Mouse (Mus musculus) right cerebral cortex, adult 18-20 months (tissue): ENCODE measurements at regions not wholly inside any gene's neighbourhood (a gene's known extent, or its start where the extent isn't known, plus 50 kb on each side); places are given as distances from the start of the nearest gene placed in this dataset.

Experiments
- DNase-seq: peaks from one replicate; pipeline ENCODE4 v3.0.0; 2022; ENCODE audit warnings: mixed read lengths

- no peak for DNase-seq
These were observed 245.6 kb downstream of the Rplp1 start for GRCm38 (mm10) chr9:61668723-61669122.

DNA sequence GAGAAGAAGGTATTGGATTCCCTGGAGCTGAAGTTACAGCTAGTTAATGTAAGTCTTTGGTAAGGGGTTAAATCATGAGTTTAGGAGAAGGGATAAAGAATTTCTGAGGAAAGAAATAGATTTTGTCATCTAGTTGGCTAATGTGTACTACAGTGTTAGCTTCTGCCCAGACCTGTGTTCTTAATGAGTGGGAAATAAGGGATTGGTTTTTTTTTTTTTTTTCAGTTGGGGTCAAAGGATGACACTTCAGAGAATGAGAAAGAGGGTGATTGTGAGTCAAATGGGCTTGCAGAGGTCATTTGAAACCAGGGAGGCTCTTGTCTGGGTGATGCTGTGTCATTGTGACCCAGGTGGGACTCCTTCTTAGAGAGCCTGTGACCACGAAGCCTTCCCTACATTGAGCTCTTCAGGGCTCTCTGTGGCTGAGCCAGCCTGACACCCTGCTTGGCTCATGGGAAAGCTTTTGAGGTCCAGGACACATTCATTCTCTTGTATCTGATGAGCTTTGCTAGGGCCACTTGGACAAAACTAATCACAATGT is 246.1 kb downstream of the Rplp1 start:
- no peak for DNase-seq

DNA sequence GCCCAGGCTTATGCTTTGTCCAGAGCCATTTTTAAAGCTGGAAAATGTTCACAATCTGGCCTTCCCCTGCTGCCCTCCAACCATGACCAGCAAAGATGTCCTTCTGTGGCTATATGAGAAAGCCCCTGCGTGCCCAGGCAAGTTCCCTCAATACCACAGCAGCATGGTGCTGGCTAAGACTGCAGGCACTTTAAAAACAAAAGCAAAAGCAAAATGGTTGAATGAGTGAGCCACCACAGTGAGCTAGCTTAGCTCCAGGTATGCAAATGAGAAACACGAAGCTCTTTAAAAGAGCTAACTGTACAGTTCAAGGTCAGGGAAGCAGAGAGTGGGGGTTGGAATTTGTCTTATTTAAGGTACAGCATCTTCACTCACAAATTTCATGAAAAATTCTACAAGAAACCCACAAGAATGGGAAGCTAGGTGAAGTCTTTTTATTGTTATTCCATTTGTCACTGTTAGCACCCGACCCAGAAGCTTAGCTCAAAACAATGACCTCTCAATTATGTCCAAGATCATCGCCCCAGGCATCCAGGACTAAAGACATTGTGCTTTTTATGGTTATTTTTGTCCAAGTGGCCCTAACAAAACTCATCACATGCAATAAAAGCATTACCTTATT is 246.8 kb downstream of the Rplp1 start:
- DNase-seq, result no peak

DNA sequence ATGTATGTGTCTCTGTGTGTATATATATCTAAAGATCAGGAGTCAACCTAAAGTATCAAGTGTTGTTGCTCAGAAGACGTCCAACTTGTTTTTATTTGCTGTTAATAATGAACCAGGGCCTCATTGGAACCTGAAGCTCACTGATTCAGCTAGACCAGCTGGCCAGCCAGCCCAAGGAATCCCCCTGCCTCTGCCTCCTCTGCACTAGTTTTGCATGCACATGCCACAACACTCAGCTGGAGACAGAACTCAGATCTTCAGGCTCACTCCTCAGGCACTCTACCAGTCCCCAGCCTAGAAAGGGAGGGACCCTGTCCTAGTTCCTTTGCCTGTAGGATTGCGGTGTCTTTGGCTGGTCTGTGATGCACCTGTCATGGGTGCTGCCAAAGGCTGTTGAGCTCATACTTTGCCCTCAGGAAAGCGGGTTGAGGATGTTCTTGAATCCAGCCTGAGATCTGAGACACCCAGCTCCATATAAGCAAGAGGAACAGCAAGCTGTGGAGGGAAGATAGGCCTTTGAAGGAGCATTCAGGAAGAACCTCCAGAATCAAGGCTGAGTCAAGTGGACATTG is 247.5 kb downstream of the Rplp1 start:
- DNase-seq, result no peak

DNA sequence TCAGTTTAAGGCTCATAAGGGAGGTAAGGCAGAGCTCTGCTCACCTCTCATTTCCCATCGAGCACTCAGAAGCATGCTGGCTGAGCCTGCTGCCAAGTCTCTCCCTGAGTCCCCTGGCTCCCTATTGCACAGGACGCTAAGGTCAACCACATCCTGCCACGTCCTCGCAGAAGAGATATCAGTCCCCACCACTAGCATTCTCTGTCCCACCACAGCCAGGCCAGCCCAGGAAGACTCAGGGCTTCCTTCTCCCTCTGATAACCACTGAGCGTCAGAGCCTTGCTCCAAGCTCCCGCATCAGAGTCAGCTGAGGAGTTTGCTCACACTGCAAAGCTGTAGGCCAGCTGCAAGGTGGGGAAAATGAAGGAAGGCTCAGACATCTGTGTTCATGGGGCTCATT is 248.2 kb downstream of the Rplp1 start:
- DNase-seq, result no peak

DNA sequence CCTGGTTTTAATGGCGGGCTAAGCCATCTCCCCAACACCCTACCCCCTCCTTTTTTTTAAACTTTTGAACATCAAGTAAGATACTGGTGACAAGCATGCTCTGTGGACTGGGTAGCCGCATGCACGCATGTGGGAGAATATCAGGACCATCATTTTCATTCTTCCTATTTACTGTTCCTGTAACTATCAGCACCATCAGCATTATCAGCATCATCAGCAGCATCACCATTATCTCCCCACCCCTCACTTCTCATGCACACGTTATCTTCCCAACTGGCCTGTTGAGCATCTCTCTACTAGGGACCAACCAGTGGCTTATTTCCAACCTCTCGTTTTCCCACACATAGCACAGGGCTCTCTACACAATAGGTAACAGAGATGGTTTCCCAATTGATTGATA is 249.1 kb downstream of the Rplp1 start:
- no peak for DNase-seq

GRCm38 (mm10) chr9:61664000-61664622 is 250.2 kb downstream of the Rplp1 start:
- no peak for DNase-seq

- DNase-seq, result no peak
These were observed 252.0 kb downstream of the Rplp1 start for GRCm38 (mm10) chr9:61662055-61663028.

DNA sequence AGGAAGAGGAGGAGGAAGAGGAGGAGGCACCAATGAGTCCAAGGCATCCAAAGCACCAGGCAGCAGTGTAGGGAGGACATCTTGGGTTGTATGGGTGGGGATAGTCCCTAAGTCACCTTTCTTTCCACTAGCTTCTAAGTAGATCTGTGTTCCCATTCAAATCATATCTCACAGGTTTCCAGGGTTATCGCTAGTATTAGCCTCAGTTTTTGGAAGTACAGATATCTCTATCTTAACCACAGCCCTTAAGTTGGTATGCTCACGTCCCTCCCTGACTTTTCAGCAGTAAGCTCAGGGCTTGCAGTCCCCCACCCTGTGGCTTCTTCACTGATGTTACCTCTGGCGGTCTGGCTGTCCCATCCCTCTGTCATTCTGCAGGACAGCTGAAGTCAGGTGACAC is 254.2 kb downstream of the Rplp1 start:
- DNase-seq, result no peak

GRCm38 (mm10) chr9:61657996-61658395 is 256.3 kb downstream of the Rplp1 start:
- no peak for DNase-seq

DNA sequence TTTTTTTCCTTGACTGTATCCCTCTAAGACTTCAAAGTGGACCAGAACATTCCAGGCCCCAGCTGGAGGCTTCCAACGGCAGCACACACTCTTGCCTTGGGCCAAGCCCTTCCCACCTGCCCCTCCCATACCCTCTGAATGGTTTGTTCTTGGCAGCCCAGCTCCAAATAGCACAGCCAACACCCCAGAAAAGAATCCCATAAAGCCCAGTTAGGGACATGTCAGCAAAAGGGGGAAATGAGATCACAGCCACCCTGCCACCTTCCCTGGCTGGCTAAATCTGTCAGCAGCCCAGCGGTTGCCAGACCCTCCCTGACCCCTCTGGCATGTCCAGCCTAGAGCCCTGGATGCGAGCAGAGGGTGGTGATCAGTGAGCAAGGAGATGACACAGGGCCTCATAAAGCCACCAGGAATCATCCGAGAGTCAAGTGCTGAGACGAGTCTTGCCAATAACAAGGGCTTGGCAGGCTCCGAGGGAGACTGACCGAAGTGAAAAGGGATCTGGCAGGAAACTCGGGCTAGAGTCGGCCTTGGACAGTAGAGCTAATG is 258.8 kb downstream of the Rplp1 start:
- DNase-seq, result no peak

GRCm38 (mm10) chr9:61645661-61646425 is 268.5 kb downstream of the Rplp1 start:
- DNase-seq, result no peak

DNA sequence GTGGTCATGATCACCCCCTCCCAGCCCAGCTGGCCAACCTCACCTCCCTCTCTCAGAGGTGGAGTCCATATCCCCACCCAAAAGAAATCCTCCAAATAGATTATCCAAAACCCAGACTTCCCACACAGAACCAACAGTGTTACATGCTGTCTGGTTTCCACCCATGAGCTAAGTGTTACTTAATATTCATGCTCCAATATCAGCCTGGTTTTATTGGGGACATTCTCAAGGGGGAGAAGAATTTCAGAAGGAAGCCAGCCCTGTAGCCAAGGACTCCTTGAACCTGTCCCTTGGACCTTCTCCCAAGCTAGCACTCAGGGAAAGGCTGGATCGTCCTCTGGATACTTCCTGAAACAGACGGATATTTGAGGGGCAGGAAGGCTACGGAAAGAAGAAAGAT is 268.6 kb downstream of the Tle3 start:
- DNase-seq, result no peak

DNA sequence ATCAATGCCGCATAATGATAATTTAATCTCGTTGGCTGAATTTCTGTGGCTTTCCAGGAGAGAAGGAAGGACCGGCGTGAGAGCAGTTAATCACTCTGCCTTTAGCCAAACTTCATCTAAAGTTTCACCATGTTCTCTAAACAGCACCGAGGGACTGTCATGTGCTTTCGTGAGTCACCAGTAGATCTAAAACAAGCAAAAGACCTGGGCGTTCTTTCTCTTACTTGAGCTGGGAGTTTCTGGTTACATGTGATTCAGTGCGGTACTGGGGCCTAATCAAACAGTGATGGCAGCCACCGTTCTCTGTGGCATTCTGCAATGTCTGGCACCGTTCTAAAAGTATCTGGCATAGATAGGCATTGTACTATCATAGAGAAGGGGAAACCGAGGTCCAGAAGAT is 266.7 kb downstream of the Tle3 start:
- DNase-seq, result no peak

- DNase-seq, result no peak
These were observed 261.8 kb downstream of the Tle3 start for GRCm38 (mm10) chr9:61633936-61634335.

- DNase-seq, result no peak
These were observed 260.4 kb downstream of the Tle3 start for GRCm38 (mm10) chr9:61632602-61633001.

DNA sequence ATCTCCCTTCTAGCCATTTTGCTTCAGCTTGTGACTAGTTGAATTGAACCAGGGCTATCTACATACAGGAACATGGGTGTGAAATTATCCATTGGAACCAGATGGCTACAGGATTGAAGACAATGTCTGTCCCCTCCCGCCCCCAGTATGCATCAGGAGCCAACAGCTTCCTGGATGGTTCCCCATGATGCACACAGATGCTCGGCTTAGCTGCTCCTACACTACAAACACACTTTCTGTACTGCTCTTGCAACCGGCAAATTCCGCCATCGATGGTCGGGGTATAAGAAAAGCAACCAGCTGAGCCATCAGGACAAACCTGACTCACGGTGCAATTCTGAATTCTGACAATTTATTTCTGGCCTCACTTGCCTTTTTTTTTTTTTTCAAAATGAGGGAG is 258.9 kb downstream of the Tle3 start:
- DNase-seq, result peak; percentile 40

DNA sequence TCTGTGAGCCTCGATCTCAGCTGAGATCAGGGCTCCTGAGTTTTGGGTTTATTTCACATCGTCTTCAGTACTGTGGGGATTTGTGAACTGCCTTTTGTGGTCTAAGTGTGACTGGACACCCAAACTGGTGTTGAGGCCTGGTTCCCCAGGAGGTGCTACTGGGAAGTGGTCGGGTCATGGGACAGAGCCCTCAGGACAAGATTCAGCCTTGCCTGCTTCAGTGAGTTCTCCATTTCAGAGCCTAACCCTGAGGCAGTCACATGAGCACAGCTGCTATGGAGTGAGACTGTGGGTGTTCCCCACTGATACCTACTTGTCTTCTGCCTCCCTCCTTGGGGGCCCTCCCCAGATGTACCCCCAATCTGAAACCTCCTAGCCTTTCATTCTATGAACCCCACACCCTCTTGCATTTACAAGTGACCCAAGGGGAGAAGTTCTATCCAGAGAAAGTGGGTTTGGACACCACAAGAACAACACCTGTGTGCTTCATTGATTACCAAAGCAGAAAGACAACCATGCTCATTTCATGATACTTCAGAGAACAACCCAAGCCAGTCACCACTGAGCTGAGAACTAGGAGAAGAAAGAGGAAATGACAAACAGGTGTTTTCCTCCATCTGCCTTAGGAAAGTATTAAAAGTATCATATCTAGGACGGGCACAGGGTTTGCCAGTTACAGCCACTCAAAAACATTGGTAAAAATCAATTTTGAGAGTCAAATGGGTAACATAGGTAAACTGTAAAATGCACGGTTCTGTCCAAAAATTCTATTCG is 255.8 kb downstream of the Tle3 start:
- DNase-seq, result no peak

GRCm38 (mm10) chr9:61622933-61623332 is 250.8 kb downstream of the Tle3 start:
- DNase-seq, result no peak

DNA sequence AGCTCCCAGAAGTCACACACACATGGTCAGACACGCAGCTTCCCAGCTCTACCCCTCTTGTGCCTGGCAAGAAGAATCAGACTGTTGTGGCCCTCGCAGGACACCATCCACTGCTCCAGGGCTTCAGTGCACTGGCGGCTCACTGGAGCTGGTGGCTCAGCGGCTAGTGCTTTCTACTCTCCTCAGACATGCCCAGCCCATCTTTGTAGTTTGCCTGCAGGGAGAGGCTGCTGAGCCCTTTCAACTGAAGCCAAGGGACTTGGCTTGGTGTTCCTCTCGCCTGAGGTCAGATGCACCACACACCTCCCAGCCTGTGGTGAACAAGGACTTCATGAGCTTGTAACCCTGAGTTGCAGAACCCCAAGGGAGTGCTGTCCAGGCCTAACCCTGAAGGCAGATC is 249.8 kb downstream of the Tle3 start:
- DNase-seq, result no peak

DNA sequence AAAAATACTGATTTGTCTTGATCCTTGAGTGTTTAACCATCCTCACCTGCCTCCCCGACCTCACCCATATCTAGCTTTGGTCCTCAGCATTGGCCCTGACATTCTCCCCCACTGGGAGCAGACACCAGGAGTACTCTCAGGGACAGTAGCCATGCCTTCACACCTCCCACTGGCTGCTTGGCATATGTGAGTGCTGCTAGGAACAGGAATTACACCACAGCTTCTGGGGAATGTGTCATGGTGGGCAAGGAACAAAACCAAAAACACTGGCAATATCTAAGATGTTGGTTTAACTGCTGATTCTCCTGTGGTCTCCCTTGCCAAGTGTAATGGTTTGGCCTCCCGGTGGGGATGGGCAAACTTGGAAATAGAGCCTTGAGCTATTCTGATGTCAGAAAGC is 248.6 kb downstream of the Tle3 start:
- peak; percentile 55 for DNase-seq
